Mouse (Mus musculus): ENCODE data around the gene Tmem108. TPM values are rescaled to one million over a fixed set of nuclear protein-coding genes. Genes with fewer than 3 reads are reported as not detected.

Gene Tmem108
- total RNA-seq, 2 experiments from 2014 or later = 4.1 to 5.9 TPM

DNA sequence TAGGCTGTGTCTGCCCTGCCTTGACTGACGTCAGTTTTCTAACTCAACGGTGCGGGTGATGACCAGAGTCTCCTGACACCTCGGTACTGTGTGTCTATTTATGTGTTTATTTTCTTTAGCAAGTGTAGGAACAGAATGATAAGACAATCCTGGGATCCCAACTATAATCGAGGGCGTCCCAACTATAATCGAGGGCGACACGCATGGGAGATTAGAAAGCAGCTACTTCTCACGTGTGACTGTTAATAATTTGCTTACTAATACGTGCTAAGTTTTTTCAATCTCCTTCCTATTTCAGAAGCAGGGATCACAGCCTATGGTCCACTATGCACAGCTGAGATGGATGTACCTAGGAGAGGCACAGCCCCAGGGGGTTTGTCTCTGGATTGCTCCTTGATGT, 266.2 kb downstream of the Tmem108 start:
- no peak for DNase-seq

- peak; percentile 88 for DNase-seq
Observed at GRCm38 (mm10) chr9:103494346-103495020, 267.2 kb downstream of the Tmem108 start.

GRCm38 (mm10) chr9:103491985-103492384, 269.7 kb downstream of the Tmem108 start:
- no peak for DNase-seq

DNA sequence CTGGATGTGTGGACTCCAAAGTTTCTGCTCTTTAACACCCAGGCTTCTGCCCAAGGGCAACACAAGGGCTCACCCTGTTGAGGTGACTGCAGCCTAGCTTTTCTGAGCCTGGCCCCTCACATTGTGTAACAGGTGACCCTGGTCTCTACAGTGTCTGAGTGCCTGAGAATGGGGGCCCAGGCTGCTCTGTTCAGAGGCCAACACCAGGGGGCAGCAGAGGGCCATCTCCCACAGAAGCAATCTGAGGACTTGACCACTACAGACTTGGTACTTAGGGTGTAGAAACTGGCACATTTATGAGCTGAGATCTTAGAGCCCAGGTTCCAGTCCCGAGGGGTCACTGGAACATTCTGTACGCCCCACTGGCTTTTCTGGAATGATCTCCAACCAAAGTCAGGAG, 271.2 kb downstream of the Tmem108 start:
- peak; percentile 90 for DNase-seq

- DNase-seq = no peak
Observed at GRCm38 (mm10) chr9:103489883-103490282, 271.8 kb downstream of the Tmem108 start.

- no peak for DNase-seq
Observed at GRCm38 (mm10) chr9:103489096-103489495, 272.5 kb downstream of the Tmem108 start.

DNA sequence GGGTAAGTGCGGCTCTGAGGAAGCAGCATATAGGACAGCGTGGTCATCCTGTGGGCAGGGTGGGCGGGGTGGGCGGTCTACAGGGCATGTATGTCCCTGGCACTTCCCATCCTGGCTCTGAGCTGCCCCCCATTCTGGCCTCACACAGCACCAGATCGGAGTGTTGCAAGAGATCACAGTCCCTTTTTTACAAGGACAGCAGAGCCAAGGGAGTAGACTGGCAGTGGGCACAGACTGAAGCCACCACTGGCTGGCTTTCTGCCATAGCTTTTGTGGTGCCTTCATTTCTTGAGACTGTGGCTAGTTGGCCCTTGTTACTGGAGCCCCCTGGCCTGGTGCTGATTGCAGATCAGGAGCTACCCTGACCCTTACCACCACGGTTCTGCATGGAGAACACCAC, 275.4 kb downstream of the Tmem108 start:
- DNase-seq = no peak

DNA sequence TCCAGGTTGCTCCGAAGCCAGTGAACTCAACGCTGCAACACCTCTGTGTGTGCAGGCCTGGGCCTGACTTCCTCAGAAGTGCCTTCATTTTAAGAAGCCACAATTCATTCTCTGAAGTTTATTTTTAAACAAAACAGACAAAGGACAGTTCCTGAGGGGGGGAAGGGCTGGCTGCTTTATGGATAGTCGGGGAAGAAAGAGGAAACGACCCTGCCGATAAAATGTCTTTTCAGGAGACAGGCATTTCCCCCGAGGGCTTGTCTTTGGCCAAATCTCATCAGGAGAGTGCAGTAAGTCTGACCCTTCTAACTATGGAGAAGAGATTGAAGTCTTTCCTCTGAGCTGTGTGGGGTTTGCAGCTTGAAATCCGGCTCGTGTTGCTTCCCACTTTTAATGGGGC, 276.0 kb downstream of the Tmem108 start:
- DNase-seq = no peak

DNA sequence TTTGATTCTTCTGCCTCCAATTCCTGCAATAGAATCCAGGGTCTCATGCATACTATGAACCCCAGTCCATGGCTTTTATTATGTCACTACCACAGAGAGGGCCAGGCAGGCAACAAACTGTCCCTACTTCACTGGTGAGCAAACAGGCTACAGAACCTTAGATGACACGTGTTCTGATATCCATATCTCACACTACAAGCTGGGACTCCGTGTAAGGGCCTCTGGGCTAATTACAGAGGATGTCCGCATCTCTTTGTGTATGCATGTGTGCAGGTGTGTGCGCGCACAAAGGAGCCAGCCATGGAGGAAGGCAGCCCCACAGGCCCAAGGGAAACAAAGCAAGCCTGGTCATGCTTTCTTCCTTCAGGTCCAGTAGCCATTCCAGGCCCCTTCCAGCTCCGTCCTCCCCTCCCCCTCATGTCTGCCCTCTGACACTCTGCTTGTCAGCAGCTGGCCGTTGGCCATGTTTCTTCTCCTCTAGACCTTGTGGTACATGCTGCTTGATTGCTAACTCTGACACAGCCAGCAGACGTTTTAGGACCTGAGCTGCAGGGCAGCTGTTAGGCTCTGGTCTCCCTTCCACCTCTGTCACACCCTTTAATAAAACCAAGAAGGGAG, 280.9 kb downstream of the Tmem108 start:
- DNase-seq = peak; percentile 61

GRCm38 (mm10) chr9:103480044-103480576, 281.5 kb downstream of the Tmem108 start, which contains the start of gene Bfsp2:
Gene Bfsp2 (minus strand): TSS chr9:103480420.
- no peak for DNase-seq

DNA sequence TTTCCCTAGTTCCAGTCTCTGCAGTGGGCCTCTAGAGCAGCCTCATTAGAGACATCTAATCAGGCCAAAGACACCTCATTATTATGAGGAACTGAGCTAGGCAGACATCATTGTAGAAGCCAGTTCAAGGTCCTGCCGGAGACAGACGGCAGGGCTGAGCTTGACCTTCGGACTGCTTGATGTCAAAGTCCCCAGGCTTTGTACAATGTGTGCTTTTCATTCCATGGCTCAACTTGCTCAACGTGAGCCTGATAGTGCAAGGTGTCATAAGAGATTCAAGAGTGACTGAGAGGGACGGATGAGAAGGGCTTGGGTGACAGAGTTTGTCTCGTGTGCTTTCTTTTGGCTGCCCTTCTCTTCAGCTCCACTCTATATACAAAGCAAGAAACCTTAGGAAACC, 286.2 kb downstream of the Tmem108 start:
- no peak for DNase-seq

DNA sequence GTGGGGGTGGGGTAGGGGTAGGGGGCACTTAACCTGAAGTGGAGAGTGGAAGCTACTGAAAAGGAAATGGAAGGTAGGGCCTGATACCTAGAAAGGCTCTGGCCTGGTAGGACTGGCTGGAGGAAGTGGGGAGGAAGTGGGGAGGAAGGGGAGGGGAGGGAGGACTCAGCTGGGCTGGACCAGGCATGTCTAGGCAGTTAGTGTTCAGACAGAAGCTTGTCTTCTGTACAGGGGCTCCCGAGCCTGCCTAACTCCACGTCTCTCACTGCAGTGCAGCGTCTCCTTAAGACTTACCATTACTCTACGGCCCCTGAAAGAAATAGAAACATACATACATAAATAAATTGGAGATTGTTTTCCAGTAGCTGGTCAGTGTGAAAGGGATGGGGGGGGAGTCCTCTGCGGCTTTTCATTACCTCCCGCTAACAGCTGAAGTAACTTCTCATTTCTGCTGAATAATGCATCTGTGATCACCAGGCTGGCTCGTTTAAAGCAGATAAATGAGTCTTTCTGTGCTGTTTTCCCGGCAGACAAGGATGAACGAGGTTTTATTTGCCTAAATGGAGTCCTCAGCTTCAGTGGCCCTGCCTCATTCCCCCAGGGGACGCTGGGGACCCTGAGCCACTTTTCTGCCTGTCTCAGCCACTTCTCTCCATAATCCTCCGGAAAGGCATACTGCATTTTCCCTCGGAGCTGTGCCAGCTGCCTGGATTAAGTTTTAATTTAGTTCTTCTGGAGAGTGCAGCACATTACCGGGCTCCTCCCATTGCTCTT, 287.5 kb downstream of the Tmem108 start:
- no peak for DNase-seq

GRCm38 (mm10) chr9:103471784-103472183, 289.9 kb downstream of the Tmem108 start:
- no peak for DNase-seq

DNA sequence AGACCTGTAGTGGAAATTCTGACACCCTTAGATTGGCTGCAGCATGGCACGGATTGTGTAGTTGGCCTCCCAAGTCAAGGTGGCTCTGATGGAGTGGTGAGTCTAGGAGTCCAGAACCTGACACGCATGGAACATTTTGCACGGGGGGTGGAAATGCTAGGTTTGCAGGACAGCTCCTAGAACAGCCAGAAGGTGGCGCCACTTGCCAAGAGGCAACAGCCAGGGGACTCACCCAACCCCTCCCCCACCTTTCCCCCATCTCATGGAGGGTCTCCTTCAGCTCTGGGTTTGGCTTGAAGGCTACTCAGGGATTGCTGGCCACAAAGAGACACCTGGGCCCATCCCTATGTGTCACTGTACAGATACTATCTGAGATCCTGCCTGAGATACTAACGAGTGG, 292.1 kb downstream of the Tmem108 start:
- DNase-seq = peak; percentile 47

DNA sequence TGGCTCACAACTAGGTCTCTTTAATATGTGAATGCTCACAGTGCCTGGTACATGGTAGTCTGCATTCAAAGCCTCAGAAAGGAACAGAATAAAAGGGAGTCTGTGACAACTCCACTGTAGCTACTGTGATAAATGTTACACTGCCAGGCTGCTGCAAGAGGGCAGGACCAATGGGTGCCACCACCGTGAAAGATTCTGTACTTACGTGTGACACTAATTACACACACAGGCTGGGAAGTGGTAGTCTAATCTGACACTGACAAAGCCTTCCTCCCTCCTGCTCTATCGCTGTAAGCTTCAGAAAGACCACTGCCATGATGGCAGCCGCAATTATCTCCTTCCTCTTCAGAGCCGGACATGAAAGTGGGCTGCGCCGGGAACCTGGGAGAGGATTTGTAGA, 292.7 kb downstream of the Tmem108 start:
- no peak for DNase-seq

DNA sequence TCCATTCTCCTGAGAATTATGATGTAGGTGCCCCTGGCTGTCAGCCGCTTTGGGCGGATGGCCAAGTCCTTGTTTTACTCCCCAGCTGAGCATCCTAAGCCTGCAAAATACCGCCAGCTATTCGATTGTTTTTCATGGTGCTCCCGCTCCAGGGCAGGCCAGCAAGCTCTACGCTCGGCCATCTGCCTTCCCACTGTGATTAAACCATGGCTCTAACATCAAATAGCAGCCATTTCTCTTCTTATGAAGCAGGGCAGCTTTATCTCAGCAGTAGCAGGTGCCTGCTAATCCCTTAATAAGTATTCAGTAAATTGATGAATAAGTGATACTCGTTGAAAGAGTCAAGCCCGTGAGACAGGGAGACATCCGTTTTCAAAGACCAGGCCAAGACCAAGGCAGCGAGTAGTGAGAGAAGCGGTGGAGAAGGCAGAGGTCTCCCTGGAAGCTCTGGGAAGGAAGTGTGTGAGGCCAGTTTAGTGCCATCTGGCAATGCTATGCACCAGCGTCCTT, 295.9 kb downstream of the Tmem108 start:
- DNase-seq = peak; percentile 49

- no peak for DNase-seq
Observed at GRCm38 (mm10) chr9:103465293-103465692, 296.3 kb downstream of the Tmem108 start.

- no peak for DNase-seq
Observed at GRCm38 (mm10) chr9:103463833-103464232, 297.8 kb downstream of the Tmem108 start.

- DNase-seq = no peak
Observed at GRCm38 (mm10) chr9:103459839-103460238, 301.8 kb downstream of the Tmem108 start.

- DNase-seq = no peak
Observed at GRCm38 (mm10) chr9:103459307-103459706, 302.3 kb downstream of the Tmem108 start.

DNA sequence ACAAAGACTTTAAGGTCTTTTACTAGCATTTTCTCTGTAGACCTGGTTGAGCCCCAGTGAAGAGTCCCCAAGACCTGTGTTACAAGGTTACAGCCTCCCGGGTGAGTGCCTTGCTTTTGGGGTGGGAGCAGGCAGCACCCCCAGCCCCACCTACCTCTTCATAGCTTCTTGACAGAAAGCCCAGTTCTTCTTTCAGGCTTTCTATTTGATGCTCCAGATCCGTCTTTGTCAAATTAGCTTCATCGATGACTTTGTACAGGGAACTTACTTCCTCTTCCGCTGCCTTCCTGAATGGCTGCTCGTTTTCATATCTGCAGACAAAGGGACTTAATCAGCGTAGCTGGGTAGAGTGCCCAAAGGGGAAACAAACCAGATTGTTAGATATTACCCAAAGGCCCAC, 312.0 kb downstream of the Tmem108 start:
- DNase-seq = no peak

GRCm38 (mm10) chr9:103449092-103449491, 312.5 kb downstream of the Tmem108 start:
- no peak for DNase-seq

DNA sequence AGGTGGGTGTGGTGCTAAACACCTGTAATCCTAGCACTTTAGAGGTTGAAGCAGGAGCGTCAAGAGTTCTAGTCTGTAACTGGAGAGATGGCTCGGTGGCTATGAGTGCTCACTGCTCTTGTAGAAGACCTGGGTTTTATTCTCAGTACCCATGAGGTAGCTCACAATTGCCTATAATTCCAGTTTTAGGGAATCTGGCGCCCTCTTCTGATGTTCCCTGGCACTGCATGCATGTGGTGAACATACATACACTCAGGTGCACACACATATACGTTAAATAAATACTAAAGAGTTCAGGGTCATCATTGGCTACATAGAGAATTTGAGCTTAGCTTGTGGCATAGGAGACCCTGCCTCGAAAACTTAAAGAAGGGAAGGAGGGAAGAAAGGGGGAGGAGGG, 317.0 kb downstream of the Tmem108 start:
- DNase-seq = no peak
